Mouse (Mus musculus): ENCODE data around the gene Apoh.

The Apoh gene

DNA sequence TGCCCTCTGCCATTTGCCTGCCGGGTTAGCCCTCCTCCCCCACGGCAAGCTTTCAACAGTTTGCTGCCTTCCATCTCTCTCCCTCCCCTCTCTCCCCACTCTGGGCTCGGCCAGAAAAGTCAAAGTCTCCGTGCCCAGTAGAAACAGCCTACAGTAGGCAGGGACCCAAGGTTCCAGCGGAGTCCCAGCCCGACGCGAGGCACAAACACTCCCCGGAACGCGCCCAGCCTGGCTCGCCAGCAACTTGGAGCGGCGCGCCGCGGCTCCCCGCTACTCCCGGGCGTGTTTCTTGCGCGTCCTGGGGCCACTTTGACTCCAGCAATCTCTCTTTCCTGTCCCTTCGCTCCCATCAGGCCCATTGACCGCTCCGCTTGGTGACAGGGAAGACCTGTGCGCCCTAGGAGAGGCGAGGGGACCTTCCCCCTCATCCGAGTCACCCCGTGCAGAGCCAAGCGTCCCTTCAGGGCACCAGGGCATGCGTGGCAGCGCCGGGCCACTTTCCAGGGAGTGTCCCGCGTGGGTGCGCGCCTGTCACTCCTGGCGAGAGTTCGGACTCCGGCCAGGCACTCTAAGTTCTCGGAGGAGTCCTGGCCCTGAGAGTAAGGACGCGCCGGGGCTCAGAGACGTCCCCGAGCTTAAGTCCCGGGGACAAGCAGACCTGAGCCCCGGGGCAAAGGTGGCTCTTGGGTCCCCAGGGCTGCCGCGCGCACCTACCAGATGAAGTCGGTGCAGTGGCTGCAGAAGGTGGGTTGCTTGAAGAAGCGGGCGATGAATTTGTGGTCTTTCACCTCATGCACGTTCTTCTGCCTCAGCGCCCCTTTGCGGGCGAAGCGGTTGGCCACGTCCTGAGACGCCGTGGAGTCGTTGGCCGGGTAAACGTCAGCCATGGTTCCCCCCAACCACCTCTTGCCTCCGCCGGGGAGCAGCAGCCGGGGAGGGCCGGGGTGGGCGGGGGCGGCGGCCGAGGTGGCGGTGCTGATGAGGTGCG is at the start of gene Apoh:
TSS of gene Apoh (plus strand) at position 574 of the 988 bp plus-strand sequence.
- DNase-seq (ENCODE audit: low read depth): peak; percentile 50

DNA sequence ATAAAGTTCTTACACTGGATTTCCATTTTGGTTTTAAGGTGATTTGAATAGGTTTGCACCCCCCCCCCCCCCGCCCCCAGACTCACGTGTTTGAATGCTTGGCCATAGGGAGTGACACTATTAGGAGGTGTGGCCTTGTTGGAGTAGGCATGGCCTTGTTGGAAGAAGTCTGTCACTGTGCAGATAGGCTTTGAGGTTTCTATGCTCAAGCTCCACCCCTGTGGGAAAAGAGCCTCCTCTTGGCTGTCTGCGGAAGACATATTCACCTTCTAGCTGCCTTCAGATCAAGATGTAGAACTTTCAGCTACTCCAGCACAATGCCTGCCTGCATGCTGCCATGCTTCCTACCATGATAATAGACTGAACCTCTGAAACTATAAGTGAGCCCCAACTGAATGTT is 49.3 kb upstream of the Apoh start:
- DNase-seq (ENCODE audit: low read depth): no peak

DNA sequence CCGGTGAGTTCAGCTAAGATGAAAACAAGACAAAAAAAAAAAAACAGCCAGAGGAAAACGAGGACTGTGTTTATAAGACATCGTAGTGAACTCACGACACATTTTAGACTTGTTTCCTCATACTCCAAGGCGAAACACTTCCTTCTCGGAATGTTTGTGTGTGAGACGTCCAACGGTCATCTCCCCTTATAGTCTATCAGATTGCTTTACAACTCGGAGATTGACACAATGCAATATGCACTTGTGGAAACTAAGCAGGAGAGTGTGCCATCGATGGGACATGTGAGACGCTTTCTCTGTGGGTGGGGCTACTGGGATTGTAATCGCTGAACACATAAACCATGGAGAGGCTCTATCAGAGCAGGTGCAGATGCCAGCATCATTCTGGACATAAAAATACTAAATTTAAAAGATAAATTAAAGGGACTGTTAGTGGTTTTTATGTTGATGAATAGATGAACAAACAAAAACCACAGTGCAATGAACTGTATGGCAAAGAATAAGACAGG is 48.8 kb upstream of the Apoh start:
- DNase-seq (ENCODE audit: low read depth): no peak

DNA sequence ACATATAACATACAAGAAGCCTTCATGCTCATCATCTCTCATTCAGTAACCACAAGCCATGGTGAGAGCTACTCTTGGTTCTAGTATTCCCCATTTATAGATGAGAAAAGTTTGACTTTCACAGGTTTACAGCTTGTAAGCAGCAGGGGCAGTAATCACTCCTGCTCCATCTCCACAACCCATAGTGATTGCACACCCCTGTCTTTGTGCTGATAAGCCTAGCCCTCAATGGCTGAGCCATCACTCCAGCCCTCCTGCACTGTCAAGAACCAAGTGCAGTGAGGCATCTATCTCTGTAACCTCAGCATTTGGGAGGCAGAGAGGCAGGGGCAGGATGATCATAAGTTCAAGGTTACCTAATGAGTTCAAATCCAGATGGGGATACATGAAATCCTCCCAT is 47.8 kb upstream of the Apoh start:
- DNase-seq (ENCODE audit: low read depth): no peak

DNA sequence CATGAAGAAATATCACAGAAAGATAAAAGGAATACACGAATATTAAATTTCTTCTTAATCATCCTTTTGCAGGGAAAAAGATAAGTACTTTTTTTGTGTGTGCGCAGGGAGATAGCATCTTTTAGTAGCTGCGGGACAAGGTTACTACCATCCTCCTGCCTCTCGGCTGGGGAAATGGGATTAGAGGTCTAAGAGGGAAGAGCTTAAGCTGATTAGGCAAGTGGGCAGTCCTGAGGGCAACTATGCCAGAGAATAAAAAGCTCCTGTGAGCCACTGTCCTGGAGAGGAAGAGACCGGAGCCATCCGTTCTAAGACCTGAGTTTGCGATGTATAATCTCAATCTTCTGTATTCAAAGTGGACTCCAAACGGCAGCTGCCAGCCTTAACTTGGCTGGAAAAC is 45.2 kb upstream of the Apoh start:
- no peak for DNase-seq (ENCODE audit: low read depth)

DNA sequence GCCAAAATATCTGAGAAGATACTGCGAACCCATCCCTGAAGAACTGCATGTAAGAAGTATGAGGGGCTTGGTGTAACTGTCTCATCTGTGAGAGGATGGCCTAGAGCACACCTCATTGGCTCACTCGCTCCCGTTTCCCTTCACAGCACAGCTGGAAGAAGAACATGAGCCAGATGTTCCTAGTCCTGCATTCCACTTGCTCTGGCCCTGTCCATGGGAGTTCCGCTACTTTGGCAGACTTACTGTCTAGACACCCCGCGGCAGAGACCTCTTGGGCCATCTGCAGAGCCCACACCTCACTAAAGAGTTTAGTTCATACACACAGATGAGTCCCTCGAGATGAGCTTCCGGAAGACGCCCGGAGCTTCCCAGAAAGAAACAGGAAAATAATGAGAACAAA is 43.2 kb upstream of the Apoh start:
- DNase-seq (ENCODE audit: low read depth): no peak

DNA sequence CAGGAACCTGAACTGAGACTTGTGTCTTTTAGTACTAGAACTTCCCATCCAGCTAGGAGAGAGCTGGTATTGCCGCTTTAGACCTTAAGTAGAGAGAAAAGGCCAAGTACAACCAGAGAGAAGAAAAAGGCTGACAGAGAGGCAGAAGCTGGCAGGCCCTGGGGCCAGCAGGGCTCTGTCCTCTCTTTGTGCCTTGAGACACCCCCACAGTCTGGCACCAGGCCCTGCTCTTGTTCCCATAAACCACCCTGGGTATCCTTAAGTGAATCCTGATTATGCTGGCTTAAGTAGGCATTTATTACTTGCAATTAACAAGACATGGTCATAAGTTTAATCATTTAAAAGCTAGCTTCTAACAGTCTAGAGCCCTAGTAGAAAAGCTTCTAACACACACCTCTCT is 42.7 kb upstream of the Apoh start:
- DNase-seq (ENCODE audit: low read depth): no peak

DNA sequence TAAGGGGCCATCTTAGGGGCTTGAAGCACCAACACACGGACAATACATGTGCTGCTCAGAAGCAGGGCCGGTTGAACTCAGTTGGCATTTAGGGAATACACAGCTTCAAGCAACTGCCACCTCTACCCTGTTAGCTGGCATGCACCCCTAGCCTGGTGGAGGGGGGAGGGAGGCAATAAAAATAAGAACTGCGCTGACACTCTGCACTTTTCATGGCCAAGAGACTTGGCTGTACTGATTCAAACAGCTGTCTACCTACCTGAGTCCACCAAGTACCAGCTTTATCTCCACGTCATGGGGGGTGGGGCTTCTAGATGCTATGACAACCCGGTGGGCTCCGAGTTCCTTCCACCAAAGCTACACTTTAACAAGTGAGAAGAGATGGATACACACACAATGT is 42.1 kb upstream of the Apoh start:
- DNase-seq (ENCODE audit: low read depth): no peak

DNA sequence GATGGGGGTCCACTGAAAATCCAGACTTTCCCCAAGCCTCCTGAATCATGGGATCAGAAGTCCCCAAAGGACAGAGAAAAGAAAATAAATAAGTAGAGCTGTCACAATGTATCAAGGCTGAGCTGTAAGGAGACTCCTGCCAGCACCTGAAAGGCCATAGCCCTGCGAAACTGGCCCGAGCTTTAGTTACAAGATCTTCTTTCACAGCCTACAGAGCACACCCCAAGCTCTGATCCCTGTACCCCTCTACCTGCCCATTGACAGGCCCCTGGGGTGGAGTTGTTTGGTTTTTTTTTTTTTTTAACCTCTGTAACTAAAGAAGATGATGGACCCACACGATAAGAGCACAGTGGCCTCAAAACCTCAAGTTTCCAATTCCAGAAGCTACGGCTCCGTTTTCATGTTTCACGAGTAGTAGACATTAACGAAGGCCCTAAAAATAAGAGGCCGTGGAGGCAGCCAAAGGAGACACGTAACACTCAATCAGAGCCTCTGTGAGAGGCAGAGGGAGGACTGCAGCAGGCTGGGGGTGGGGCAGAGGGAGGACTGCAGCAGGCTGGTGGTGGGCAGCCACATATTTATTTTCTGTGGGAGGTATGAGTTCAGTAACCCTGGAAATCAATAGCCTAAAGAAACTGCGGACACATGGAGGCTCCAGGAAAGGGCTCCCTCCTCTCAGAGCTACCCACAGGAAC is 41.2 kb upstream of the Apoh start:
- no peak for DNase-seq (ENCODE audit: low read depth)

DNA sequence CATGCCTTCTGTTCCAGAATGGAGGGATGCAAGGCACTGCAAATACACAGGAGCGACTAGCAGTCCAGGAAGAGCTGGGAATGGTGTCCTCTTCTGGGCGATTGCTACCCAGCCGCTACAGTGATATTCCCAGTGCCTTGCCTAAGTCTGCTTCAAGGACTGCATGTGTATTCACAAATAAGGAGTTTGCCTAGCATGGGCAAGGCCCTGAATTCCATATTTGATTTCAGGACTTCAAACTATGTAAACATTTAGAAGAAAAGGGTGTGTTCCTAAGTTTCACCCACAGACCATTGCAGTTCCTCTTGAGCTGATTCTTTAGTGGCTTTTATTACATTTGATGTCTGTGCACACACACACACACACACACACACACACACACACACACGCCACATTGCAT is 39.4 kb upstream of the Apoh start:
- DNase-seq (ENCODE audit: low read depth): no peak

DNA sequence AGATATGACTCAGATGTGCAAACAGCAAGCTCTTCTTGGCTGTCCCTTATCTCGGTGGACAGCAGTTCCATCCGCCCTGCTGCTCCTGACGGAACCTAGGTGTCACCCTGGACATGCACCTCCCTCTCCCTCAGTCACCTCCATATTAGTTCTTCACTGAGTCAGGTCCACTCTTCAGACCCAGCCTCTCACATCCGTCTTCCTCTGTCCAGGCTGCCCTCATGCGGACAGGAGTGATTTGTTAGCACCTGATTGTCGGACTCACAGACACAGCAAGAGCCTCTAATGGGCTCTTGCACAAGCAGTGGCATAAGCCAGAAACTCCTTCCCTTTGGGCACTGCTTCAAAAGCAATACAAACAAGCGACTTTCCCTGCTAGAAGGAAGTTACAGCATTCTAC is 35.9 kb upstream of the Apoh start:
- peak; percentile 16 for DNase-seq (ENCODE audit: low read depth)

DNA sequence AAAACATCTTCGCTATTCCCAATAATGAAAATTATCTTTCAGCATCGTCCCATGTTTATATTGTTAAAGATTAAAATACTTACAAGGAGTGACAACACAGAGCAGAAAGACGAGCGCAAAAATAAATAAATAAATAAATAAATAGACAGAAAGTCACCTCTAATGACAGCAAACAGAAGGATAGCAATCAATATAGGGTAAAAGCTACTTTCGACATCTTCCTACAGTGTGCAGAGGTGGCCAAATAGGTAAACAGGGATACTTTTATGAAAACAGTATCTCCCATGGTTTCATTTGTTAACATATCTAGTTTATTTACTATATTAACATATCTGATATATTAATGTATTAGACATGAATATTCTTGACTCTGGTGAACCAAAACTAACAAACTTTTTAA is 34.9 kb upstream of the Apoh start:
- no peak for DNase-seq (ENCODE audit: low read depth)

DNA sequence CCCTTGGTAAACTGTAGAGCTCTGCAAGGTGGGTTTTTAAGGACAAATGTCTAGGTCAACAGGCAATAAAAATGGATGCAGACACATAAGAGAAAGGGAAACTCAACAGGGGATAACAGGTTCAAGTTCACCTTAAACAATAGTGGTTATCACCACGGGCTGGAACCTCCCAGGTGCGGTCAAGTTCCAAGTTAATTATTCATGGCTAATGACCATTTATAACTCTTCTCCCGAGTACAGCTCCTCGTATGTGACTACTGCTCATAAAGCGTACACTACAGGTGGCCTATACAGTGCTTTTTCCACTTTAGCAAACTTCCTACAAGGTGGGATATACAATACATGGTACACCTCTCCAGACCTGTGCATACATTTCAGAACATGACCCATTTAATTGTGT is 33.4 kb upstream of the Apoh start:
- DNase-seq (ENCODE audit: low read depth): no peak

DNA sequence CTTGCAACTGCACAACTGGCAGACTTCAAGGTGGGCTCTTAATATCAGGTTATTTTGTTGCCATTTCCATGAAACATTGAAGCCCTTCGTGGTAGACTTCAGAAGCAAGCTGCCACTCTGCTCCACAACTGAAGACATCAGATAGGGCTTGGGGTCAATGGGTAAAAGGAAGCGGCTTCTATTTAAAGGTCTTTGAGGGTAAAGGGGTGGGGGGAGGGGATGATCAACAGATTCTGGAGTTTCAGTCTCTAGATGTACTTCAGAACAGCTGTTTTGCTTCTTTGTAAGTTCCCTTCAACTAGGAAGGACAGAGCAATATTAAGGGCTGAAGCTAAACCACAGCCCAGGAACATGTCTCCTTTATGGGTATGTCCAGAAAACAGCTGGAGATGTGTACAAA is 31.2 kb upstream of the Apoh start:
- DNase-seq (ENCODE audit: low read depth): peak; percentile 80

DNA sequence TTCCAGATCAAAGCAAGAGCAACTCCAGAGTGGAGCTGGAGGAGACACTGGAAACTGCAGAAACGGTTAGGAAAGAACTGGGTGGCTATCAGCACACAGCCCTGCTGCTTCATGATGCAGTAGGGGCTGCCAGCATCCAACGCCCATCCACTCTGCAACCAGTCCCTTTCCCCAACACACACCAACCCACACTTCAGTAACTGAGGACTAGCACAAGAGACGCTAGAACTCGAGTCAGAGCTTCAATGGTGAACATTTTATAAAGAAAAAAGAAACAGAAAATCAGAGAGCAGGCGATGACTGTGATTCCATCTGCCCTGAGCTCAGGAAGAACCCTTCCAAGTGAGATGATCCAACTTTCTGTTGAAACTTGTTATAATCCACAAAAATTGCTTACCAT is 30.6 kb upstream of the Apoh start:
- DNase-seq (ENCODE audit: low read depth): no peak

DNA sequence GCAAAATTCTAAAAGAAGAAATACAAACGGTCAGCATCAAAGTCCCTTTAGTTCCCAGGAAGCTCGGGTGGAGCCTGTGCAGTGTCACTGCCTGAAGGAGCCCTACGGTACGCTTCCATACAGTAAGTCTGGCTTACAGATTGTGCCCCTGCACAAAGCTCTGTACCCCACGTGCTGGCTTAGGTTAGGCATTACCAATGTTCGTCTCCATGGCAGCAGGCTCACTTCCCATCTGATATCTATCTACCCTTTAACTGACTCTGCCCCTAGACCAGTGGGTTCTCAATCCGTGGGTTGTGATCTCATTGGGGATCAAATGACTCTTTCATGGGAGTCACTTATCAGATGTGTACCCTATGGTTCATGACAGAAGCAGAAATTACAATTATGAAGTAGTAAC is 27.4 kb upstream of the Apoh start:
- DNase-seq (ENCODE audit: low read depth): peak; percentile 21

DNA sequence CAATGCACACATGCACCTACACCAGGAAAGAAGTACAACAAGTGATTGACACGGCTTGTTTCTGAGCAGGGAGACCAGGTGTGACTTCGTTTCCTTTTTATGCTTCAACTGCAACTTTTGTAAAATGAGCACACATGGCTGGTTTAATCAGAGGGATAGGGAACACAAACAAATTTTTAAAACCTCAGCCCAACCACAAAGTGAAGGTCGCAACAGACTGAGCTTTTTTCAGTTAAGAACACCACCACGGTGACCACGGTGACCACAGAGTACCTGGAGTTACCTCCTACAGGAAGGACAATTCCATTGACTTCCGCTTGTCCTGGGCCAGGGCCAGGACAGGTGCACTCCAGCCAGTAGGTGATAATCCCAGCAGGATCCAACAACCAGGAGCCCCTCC is 25.3 kb upstream of the Apoh start:
- peak; percentile 64 for DNase-seq (ENCODE audit: low read depth)

DNA sequence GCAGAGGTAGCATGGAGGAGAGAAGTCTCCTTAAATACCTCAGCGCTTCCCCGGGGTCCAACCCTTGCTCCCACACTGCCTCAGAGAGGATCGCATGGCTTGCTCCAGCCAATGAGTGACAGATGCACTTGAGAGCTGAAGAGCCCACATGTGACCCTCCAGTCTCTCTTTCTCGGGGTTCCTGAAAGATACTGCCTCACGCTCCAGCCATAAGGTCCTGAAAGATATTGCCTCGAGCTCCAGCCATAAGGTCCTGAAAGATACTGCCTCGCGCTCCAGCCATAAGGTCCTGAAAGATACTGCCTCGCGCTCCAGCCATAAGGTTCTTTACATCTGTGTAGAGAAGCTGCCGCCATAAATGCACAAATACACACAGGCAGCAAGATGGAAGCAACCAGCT is 24.0 kb upstream of the Apoh start:
- no peak for DNase-seq (ENCODE audit: low read depth)

DNA sequence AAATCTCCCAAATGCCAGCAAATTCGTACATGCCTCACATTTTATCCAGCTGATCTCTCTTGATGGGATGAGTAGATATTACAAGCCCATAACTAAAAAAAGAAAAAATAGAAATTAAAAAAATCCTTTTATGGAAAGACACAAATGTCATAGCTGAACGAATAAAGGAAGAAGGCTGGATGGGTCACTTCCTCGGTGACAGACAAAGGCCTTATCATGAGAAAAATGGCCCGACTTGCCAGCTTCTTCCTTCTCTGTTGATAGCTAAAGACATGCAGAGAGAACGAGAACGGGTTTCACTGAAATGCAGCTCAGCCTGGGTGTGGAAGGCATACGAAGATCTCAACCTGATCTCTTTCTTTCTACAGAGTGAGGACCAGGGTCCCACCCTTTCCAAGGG is 22.6 kb upstream of the Apoh start:
- DNase-seq (ENCODE audit: low read depth): no peak

DNA sequence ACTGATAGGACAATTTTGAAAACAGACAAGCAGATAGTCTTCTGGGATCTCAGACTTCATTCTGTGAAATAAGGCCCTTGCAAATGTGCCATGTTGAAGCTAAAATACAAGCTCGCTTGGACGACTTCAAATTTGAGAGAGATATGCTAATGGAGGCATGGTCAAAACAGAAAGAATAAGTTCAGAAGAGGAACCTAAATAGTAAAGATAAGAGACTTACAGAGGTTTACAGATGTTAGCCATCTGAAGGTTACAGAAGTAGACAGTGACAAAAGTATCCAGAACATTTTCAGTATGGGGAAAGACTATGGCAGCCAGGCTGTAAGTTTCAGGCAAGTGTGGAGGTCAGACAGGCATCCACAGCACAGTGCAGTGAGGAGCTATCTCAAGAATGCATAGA is 21.0 kb upstream of the Apoh start:
- no peak for DNase-seq (ENCODE audit: low read depth)

DNA sequence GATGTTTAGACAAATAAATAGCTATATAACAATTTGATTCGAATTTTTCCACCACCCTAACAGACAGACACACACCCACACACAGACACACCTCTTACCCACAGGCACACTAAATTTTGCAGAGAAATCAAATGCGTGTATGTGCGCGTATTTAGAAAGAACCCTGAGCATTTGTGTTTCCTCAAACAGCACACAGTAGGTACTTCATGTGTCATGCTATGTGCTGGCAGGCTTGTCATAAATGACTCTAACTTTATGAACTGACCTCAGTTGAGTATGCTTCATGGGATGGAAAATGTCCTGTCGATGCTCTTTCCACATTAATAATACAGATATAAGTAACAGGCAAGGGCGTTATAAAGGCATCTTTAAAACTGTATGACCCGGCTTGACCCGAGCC is 17.2 kb upstream of the Apoh start:
- no peak for DNase-seq (ENCODE audit: low read depth)

DNA sequence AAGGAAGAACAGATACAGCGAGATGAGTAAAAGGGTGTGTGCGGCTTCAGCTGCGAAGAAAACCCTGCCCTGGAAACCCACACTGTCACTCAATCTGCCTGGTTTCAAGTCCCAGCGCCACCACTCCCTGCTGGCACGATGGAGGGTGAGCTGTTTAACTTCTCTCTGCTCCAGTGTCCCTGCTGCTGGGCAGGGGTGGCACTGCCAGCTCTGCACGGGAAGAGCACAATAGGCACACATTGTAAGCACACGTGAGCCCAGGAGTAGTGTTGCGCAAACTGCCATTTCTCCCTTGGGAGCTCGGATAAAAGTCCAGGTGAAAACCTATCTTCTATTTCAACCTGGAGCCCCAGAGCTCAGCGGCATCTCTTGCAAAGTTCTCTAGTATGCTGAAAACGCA is 12.3 kb upstream of the Apoh start:
- DNase-seq (ENCODE audit: low read depth): no peak

DNA sequence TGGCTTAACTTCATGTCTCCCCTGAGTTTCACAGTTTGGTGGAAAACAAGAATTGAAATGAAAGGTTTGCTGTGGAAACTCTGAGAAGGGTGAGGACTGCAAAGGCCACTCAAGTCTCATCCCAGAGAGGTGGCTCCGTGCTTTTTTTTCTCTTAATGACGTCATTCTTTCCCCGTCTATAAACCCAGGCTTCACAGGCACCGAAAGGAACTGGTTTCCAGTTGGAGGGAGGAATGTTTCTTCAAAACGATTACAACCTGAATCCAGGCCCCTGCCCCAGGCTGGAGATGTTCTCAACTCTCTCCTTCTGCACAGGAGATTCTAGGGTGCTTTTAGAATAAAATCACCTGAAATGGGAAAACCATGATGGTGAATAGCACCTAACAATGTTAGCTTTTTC is 10.1 kb upstream of the Apoh start:
- DNase-seq (ENCODE audit: low read depth): no peak

Data from 416B (cell line).